Mouse (Mus musculus): ENCODE measurements around the gene Asic4.

DNA sequence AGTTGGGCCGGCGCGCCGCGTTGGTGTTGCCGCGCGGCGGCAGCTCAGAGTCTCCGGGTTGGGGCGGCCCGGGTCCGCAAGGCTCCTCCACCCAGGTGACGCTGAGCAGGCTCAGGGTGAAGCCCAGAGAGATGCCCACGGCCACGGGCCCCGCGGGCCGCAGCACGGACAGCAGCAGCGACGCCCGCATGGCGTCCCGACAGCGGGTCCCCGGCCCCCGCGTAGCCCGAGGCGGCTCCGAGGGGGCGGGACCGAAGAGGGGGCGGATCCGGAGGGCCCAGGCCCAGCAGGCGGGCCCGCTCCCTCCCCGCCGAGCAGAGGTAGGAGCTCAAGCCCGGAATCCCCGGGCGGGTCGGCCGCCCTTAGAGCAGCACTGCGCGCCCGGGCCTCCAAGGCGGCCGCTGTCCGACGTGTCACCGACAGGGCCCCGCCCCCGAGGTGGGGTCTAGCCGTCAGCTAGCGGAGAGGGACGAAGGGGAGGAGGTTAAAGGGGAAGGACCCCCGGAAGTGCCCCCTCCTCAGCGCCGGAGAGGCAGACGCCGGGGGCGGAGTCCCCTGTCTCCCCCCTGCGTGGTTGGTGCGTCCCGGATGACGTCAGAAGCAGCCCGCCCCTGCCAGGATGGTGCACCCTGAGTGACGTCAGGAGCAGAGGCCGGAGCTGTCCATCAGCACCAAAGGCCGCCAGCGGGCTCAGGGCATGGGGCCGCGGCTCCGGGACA lies 28.8 kb downstream of the Asic4 start, which contains the start of the genes Chpf and Tmem198:
- TF ChIP-seq CTCF (IDR thresholded peaks at IDR 0.05; ENCODE audit: control insufficient read depth, insufficient read depth, insufficient read length), result no peak
- TF ChIP-seq USF1 (IDR thresholded peaks at IDR 0.05; ENCODE audit: low read depth), result no peak
- TF ChIP-seq MYOG (IDR thresholded peaks at IDR 0.05; ENCODE audit: control insufficient read depth, extremely low read depth, insufficient read length), result no peak
- no peak for TF ChIP-seq CEBPB (IDR thresholded peaks at IDR 0.05; ENCODE audit: low read depth)

All from C2C12 (cell line).